Mouse (Mus musculus) gastrocnemius, postnatal 36 days (tissue): ENCODE data around the gene Gm45261. TPM values are rescaled to one million over a fixed set of nuclear protein-coding genes. Genes with fewer than 3 reads are reported as not detected.

ENCODE experiments used
- DNase-seq, 2 experiments: peaks; one replicate each; pipeline ENCODE4 v3.0.0; 2022
- intact Hi-C: fragments of 180-260 bp; cut with DNase I; formaldehyde crosslinking; loops from one replicate; pipeline ENCODE4 v1.15.1; 2025
- long read RNA-seq, 2 experiments: library from polyadenylated mRNA; stranded (forward); transcript quantifications; one replicate each; pipeline ENCODE4 v2.0.0; 2021
- total RNA-seq, 2 experiments: library from RNA; stranded (reverse); gene quantifications; 2 replicates each; pipeline ENCODE4 v1.2.3; 2021

Gm45261 gene
- total RNA-seq: not detected
- long read RNA-seq, experiment 1: 0 reads
- long read RNA-seq, experiment 2: 0 reads

- intact Hi-C loops: no loop called here
- no peak for DNase-seq
Observed at GRCm38 (mm10) chr1:80461348-80461747, at the start of gene Gm45261. Gm45261 (minus strand) TSS chr1:80461448.

GRCm38 (mm10) chr1:80504757-80505156, 43.5 kb upstream of the Gm45261 start:
- no peak for DNase-seq
- intact Hi-C loops: no loop called here

- no peak for DNase-seq
- intact Hi-C loops: no loop called here
Observed at GRCm38 (mm10) chr1:80504081-80504480, 42.8 kb upstream of the Gm45261 start.

GRCm38 (mm10) chr1:80502456-80503165, 41.4 kb upstream of the Gm45261 start:
- intact Hi-C loops: no loop called here
- no peak for DNase-seq

GRCm38 (mm10) chr1:80499264-80499663, 38.0 kb upstream of the Gm45261 start:
- intact Hi-C loops: no loop called here
- no peak for DNase-seq

- intact Hi-C loops: no loop called here
- no peak for DNase-seq
Observed at GRCm38 (mm10) chr1:80496360-80496759, 35.1 kb upstream of the Gm45261 start.

- no peak for DNase-seq
- intact Hi-C loops: loop anchor here (10.0 kb wide), 1 partner anchor 849 kb away; no protein-coding TSS in a partner anchor
Observed at GRCm38 (mm10) chr1:80483419-80483818, 22.2 kb upstream of the Gm45261 start.

GRCm38 (mm10) chr1:80474942-80475341, 13.7 kb upstream of the Gm45261 start:
- intact Hi-C loops: no loop called here
- DNase-seq: no peak

GRCm38 (mm10) chr1:80472395-80472794, 11.1 kb upstream of the Gm45261 start:
- intact Hi-C loops: no loop called here
- no peak for DNase-seq

GRCm38 (mm10) chr1:80459923-80460322, 1.3 kb downstream of the Gm45261 start:
- intact Hi-C loops: no loop called here
- no peak for DNase-seq

- intact Hi-C loops: no loop called here
- no peak for DNase-seq
Observed at GRCm38 (mm10) chr1:80459477-80459876, 1.8 kb downstream of the Gm45261 start.

- intact Hi-C loops: no loop called here
- DNase-seq: no peak
Observed at GRCm38 (mm10) chr1:80453971-80454370, 7.3 kb downstream of the Gm45261 start.

GRCm38 (mm10) chr1:80451914-80452549, 9.2 kb downstream of the Gm45261 start:
- intact Hi-C loops: no loop called here
- DNase-seq: no peak

- DNase-seq: no peak
- intact Hi-C loops: no loop called here
Observed at GRCm38 (mm10) chr1:80447554-80447953, 13.7 kb downstream of the Gm45261 start.

GRCm38 (mm10) chr1:80440911-80441310, 20.3 kb downstream of the Gm45261 start:
- no peak for DNase-seq
- intact Hi-C loops: no loop called here

- intact Hi-C loops: no loop called here
- no peak for DNase-seq
Observed at GRCm38 (mm10) chr1:80438506-80438905, 22.7 kb downstream of the Gm45261 start.

GRCm38 (mm10) chr1:80427946-80428345, 33.3 kb downstream of the Gm45261 start:
- DNase-seq: no peak
- intact Hi-C loops: no loop called here

GRCm38 (mm10) chr1:80427425-80427824, 33.8 kb downstream of the Gm45261 start:
- intact Hi-C loops: no loop called here

GRCm38 (mm10) chr1:80424666-80425065, 36.6 kb downstream of the Gm45261 start:
- intact Hi-C loops: no loop called here
- DNase-seq: no peak

More at GRCm38 (mm10) chr1:80427425-80427824, 33.8 kb downstream of the Gm45261 start:
- no peak for DNase-seq

GRCm38 (mm10) chr1:80418321-80419045, 42.8 kb downstream of the Gm45261 start:
- no peak for DNase-seq
- intact Hi-C loops: no loop called here

- intact Hi-C loops: no loop called here
Observed at GRCm38 (mm10) chr1:80416329-80416728, 44.9 kb downstream of the Gm45261 start.

More at GRCm38 (mm10) chr1:80416329-80416728, 44.9 kb downstream of the Gm45261 start:
- DNase-seq: no peak
